Mouse (Mus musculus) bone marrow, adult 2 months (tissue): ENCODE data around the gene Ifit1. TPM values are rescaled to one million over a fixed set of nuclear protein-coding genes. Genes with fewer than 3 reads are reported as not detected.
"Not testable (repeated sequence)": the region's sequence is repeated elsewhere in the genome, so short reads cannot be mapped to it uniquely, and the experiment has no call there.

ENCODE experiments used
- H3K27ac ChIP-seq: fragments of 200-500 bp; 2 replicates; pipeline ENCODE4 v1.5.1; 2012; ENCODE audit warnings: low read depth, mild to moderate bottlenecking, control low read depth, inconsistent platforms, low read length; ENCODE audit not compliant: control insufficient read depth, poor library complexity, insufficient read depth
- H3K4me1 ChIP-seq: fragments of 200-500 bp; 2 replicates; pipeline ENCODE4 v1.6.1; 2011; ENCODE audit warnings: low read length; ENCODE audit not compliant: control insufficient read depth, insufficient read depth
- H3K4me3 ChIP-seq: fragments of 200-500 bp; replicated peaks from 2 replicates; pipeline ENCODE3; 2011; ENCODE audit warnings: mild to moderate bottlenecking, low read depth, low read length, control low read depth; ENCODE audit not compliant: control insufficient read depth
- CTCF ChIP-seq: fragments of 200-500 bp; IDR thresholded peaks from 2 replicates; pipeline ENCODE4 v1.5.1; 2011; ENCODE audit warnings: low read length, control low read depth; ENCODE audit not compliant: control insufficient read depth, insufficient read depth
- POLR2A ChIP-seq: fragments of 200-500 bp; IDR thresholded peaks from 2 replicates; pipeline ENCODE4 v1.6.1; 2011; ENCODE audit warnings: low read depth, mild to moderate bottlenecking, control low read depth, low read length, borderline replicate concordance; ENCODE audit not compliant: control insufficient read depth
- WGBS: fragments of 180-500 bp; shearing (Covaris S2); methylation state at CpG from one replicate; pipeline ENCODE4 v1.1.7; 2018; 5-methylcytosine and 5-hydroxymethylcytosine counted together
- polyA plus RNA-seq: library from polyadenylated mRNA; stranded (reverse); fragments of >200 nt; gene quantifications from 2 replicates; pipeline ENCODE4 v1.2.4, GENCODE M21; 2011; ENCODE audit warnings: low replicate concordance; ENCODE audit not compliant: missing spikeins, insufficient read depth, insufficient read length

Ifit1 gene
- polyA plus RNA-seq, 1 experiment: 10.6 TPM

- 84% methylated on average over 5 of the region's 5 CpGs for WGBS
These were observed 19.8 kb upstream of the Ifit1 start for GRCm38 (mm10) chr19:34620871-34621270.

GRCm38 (mm10) chr19:34623781-34624180, 16.9 kb upstream of the Ifit1 start:
- no peak overlapping the region for H3K27ac ChIP-seq
- H3K4me3 ChIP-seq: no peak overlapping the region
- WGBS: 89% methylated on average over 6 of the region's 6 CpGs
- H3K4me1 ChIP-seq: peaks cover 2% of the 10 kb centered on the region; the same call in 1 of the 2 replicates
- no peak for TF ChIP-seq CTCF
- TF ChIP-seq POLR2A: no peak

More at GRCm38 (mm10) chr19:34620871-34621270, 19.8 kb upstream of the Ifit1 start:
- Histone ChIP-seq H3K4me3 (no peak overlapping the region), H3K27ac (no peak overlapping the region), H3K4me1 (peaks cover 3% of the 10 kb centered on the region; the same call in 1 of the 2 replicates)
- TF ChIP-seq CTCF (no peak), POLR2A (no peak)

GRCm38 (mm10) chr19:34624663-34625062, 16.0 kb upstream of the Ifit1 start:
- TF ChIP-seq CTCF: no peak
- TF ChIP-seq POLR2A: no peak
- Histone ChIP-seq H3K4me3 (no peak overlapping the region), H3K27ac (peak overlapping the region; percentile 40), H3K4me1 (peaks cover 2% of the 10 kb centered on the region; the same call in 1 of the 2 replicates)
- WGBS: 27% methylated on average over 4 of the region's 4 CpGs

- Histone ChIP-seq H3K27ac (no peak overlapping the region), H3K4me3 (no peak overlapping the region), H3K4me1 (peaks cover 2% of the 10 kb centered on the region; the same call in 1 of the 2 replicates)
- TF ChIP-seq POLR2A (no peak), CTCF (no peak)
- 80% methylated on average over 2 of the region's 2 CpGs for WGBS
These were observed 13.2 kb upstream of the Ifit1 start for GRCm38 (mm10) chr19:34627496-34627895.

- TF ChIP-seq CTCF (no peak), POLR2A (no peak)
- Histone ChIP-seq H3K4me1 (no peaks in the 10 kb centered on the region; the same call in 1 of the 2 replicates), H3K27ac (no peak overlapping the region), H3K4me3 (no peak overlapping the region)
These were observed 9.2 kb upstream of the Ifit1 start for GRCm38 (mm10) chr19:34631487-34631886.

- TF ChIP-seq CTCF (no peak), POLR2A (no peak)
- no peak overlapping the region for H3K4me3 ChIP-seq
- no peaks in the 10 kb centered on the region; the same call in 1 of the 2 replicates for H3K4me1 ChIP-seq
- H3K27ac ChIP-seq: no peak overlapping the region; the same call in 1 of the 2 replicates
- WGBS: 6% methylated on average over 2 of the region's 2 CpGs
These were observed 7.2 kb upstream of the Ifit1 start for GRCm38 (mm10) chr19:34633484-34633883.

- WGBS: 20% methylated on average over 3 of the region's 3 CpGs
- Histone ChIP-seq H3K4me3 (no peak overlapping the region), H3K4me1 (no peaks in the 10 kb centered on the region; the same call in 1 of the 2 replicates), H3K27ac (no peak overlapping the region)
- peak; percentile 67 for TF ChIP-seq CTCF
- TF ChIP-seq POLR2A: no peak
These were observed 3.6 kb upstream of the Ifit1 start for GRCm38 (mm10) chr19:34636933-34637557.

GRCm38 (mm10) chr19:34642616-34643015, 1.9 kb downstream of the Ifit1 start:
- Histone ChIP-seq H3K27ac (no peak overlapping the region), H3K4me1 (no peaks in the 10 kb centered on the region; the same call in 1 of the 2 replicates), H3K4me3 (no peak overlapping the region)
- WGBS: 81% methylated on average over 5 of the region's 5 CpGs
- TF ChIP-seq CTCF (no peak), POLR2A (no peak)

GRCm38 (mm10) chr19:34647630-34648029, 7.0 kb downstream of the Ifit1 start:
- H3K27ac ChIP-seq, H3K4me1 ChIP-seq, H3K4me3 ChIP-seq: not testable (repeated sequence)
- 83% methylated on average over 8 of the region's 8 CpGs for WGBS
